Mouse (Mus musculus) thymus, postnatal 25 days (tissue): ENCODE measurements around the gene Ppp1r9b.
"Not testable (repeated sequence)": the region's sequence is repeated elsewhere in the genome, so short reads cannot be mapped to it uniquely, and the experiment has no call there.

Experiments used
- DNase-seq: peaks from one replicate; pipeline ENCODE4 v3.0.0; 2022

The Ppp1r9b gene

GRCm38 (mm10) chr11:94990749-94991577 is at the start of gene Ppp1r9b:
Gene Ppp1r9b (plus strand): TSS chr11:94991035.
- DNase-seq: peak; percentile 94

- DNase-seq: no peak
Observed at GRCm38 (mm10) chr11:94941121-94941520, 49.7 kb upstream of the Ppp1r9b start.

- no peak for DNase-seq
Observed at GRCm38 (mm10) chr11:94941776-94942175, 49.1 kb upstream of the Ppp1r9b start.

- DNase-seq: peak; percentile 63
Observed at GRCm38 (mm10) chr11:94942282-94943023, 48.4 kb upstream of the Ppp1r9b start.

GRCm38 (mm10) chr11:94943054-94943453 is 47.8 kb upstream of the Ppp1r9b start:
- no peak for DNase-seq

- peak; percentile 28 for DNase-seq
Observed at GRCm38 (mm10) chr11:94944295-94944694, 46.5 kb upstream of the Ppp1r9b start.

- no peak for DNase-seq
Observed at GRCm38 (mm10) chr11:94945236-94945635, 45.6 kb upstream of the Ppp1r9b start.

GRCm38 (mm10) chr11:94952169-94952568 is 38.7 kb upstream of the Ppp1r9b start:
- DNase-seq: no peak

GRCm38 (mm10) chr11:94955103-94955502 is 35.7 kb upstream of the Ppp1r9b start:
- no peak for DNase-seq

- no peak for DNase-seq
Observed at GRCm38 (mm10) chr11:94957693-94958064, 33.2 kb upstream of the Ppp1r9b start.

- DNase-seq: no peak
Observed at GRCm38 (mm10) chr11:94958065-94958858, 32.6 kb upstream of the Ppp1r9b start.

- DNase-seq: no peak
Observed at GRCm38 (mm10) chr11:94962534-94963101, 28.2 kb upstream of the Ppp1r9b start.

GRCm38 (mm10) chr11:94967419-94967818 is 23.4 kb upstream of the Ppp1r9b start, which contains the start of gene Hils1:
Gene Hils1 (plus strand): TSS chr11:94967593.
- DNase-seq: no peak

GRCm38 (mm10) chr11:94968187-94968586 is 22.6 kb upstream of the Ppp1r9b start:
- DNase-seq: no peak

- DNase-seq: not testable (repeated sequence)
Observed at GRCm38 (mm10) chr11:94969709-94970108, 21.1 kb upstream of the Ppp1r9b start.

GRCm38 (mm10) chr11:94970210-94970943 is 20.5 kb upstream of the Ppp1r9b start:
- DNase-seq: peak; percentile 56

GRCm38 (mm10) chr11:94971895-94972615 is 18.8 kb upstream of the Ppp1r9b start:
- no peak for DNase-seq

GRCm38 (mm10) chr11:94972887-94973286 is 17.9 kb upstream of the Ppp1r9b start:
- no peak for DNase-seq

- DNase-seq: no peak
Observed at GRCm38 (mm10) chr11:94973313-94973712, 17.5 kb upstream of the Ppp1r9b start.

GRCm38 (mm10) chr11:94974951-94975350 is 15.9 kb upstream of the Ppp1r9b start:
- DNase-seq: no peak

GRCm38 (mm10) chr11:94976199-94976598 is 14.6 kb upstream of the Ppp1r9b start, which contains the start of gene Sgca:
Gene Sgca (minus strand): TSS chr11:94976327.
- DNase-seq: no peak
